Mouse (Mus musculus) spleen, adult 12 weeks (tissue): ENCODE results near the gene Olfr1105.

Experiments
- DNase-seq: peaks from one replicate; pipeline ENCODE4 v3.0.0; 2022; ENCODE audit warnings: low spot score

Olfr1105 gene

GRCm38 (mm10) chr2:87036431-87036830, at the start of gene Olfr1105:
Gene Olfr1105, minus strand, starts transcription at chr2:87036531.
- no peak for DNase-seq

- DNase-seq = no peak
Measured at GRCm38 (mm10) chr2:87075717-87076116, 39.4 kb upstream of the Olfr1105 start, which contains the start of gene Olfr1107. Gene Olfr1107, minus strand, starts transcription at chr2:87075817.

GRCm38 (mm10) chr2:87052173-87052572, 15.8 kb upstream of the Olfr1105 start, which contains the start of gene Olfr1106:
Gene Olfr1106, minus strand, starts transcription at chr2:87052273.
- DNase-seq = no peak

- no peak for DNase-seq
Measured at GRCm38 (mm10) chr2:87026980-87027379, 9.4 kb downstream of the Olfr1105 start, which contains the start of gene Olfr1104. Gene Olfr1104, minus strand, starts transcription at chr2:87027080.

GRCm38 (mm10) chr2:86998098-86998497, 38.2 kb downstream of the Olfr1105 start, which contains the start of gene Olfr1102:
Gene Olfr1102, plus strand, starts transcription at chr2:86998398.
- DNase-seq = no peak

- no peak for DNase-seq
Measured at GRCm38 (mm10) chr2:86991121-86991520, 45.2 kb downstream of the Olfr1105 start, which contains the start of gene Olfr1101. Gene Olfr1101, minus strand, starts transcription at chr2:86991221.
